Mouse (Mus musculus): Measurements from ENCODE around the gene Poglut1.

Poglut1 gene

DNA sequence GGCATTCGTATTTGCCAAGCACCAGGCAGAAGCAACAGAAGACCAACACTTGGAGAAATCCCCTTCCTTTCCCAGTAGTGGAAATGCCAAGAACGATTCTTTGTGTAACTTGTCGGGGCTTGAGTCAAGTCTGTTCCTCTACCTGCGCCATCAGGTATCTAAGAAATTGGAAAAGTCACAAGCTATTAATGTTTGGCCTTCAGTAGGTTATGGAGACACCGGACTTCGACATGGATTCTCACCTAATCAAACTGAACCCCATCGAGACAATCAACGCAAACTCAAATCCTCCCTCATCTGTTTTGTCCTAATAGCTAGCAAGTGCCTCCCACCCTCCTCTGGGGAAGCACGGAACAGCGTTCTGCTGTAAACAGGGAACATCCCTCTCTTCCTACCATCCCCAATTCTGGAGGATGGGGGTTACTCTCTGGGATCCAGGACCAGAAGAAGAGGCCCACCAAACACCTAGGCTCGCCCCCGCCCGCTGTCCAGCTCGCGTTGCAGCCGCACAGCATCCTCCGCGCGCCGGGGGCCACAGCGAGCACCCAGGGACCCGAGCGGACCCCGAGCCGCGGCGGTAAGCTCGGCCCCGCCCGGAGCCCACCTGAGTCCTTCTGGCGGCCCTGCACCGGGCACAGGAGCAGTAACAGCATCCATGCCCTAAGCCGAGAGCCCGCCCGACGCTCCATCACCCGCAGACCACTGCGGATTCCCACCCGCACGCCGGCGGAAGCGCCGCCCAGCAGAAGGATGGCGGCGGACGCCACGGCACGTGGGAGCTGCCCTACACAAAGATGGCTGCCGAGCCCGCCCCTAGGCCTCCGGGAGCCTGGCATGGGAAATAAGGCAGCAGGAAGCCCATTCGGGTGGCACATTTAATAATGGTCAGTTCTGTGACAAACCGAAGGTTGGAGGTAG, at the start of gene Poglut1:
Gene Poglut1 (minus strand): TSS at position 780 of the 918 bp plus-strand sequence.
- ATAC-seq (ENCODE audit: insufficient number of reproducible peaks, low FRiP score, low TSS enrichment): peak; percentile 90

DNA sequence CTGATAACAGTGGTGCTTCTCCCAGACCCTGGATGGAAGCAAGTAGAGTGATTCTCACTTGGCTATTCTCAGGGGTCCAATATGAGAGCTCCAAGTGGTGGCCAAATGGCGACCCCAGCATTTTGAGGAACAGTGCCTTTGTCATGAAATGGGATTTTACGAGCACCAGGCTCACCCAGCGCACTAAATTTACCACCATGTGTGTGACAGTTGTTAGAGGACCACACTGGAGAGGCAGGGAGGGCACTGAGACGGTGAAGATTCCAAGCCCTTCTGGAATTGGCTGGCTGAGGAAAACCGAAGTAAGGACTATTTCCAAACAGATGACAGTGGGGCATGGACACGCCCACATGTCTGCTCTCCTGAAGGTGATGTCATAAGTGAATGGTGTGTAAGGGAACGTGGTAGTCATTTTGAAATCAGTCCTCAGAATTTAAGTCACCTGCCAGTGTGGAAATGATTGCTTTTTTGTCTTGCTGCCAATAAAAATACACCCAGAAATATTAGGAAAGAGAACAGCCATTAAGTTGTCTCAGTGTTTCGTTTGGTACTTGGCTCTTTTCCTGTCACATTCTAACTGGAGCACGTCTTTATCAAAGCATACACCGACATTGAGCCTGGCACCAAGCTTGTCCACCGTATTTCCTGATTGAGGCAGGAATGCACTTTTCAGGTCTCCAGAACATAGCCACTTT, 49.1 kb upstream of the Poglut1 start:
- ATAC-seq (ENCODE audit: insufficient number of reproducible peaks, low FRiP score, low TSS enrichment): no peak

DNA sequence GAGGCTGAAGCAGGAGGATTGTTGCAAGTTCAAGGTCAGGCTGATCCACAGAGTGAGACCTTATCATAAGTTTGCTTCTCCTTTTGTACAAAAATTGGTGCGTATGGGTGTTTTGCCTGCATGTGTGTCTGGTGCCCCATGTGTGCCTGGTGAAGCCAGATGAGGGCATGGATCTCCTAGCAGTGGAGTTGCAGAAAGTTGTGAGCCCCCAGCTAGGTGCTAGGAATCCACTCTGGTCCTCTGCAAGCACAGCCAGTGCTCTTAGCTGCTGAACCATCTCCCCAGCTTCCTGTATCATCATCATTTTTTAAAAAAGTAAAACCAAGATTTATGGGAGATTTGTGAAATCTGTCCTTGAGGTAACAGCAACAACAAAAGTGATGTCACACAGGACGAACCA, 46.6 kb upstream of the Poglut1 start:
- no peak for ATAC-seq (ENCODE audit: insufficient number of reproducible peaks, low FRiP score, low TSS enrichment)

DNA sequence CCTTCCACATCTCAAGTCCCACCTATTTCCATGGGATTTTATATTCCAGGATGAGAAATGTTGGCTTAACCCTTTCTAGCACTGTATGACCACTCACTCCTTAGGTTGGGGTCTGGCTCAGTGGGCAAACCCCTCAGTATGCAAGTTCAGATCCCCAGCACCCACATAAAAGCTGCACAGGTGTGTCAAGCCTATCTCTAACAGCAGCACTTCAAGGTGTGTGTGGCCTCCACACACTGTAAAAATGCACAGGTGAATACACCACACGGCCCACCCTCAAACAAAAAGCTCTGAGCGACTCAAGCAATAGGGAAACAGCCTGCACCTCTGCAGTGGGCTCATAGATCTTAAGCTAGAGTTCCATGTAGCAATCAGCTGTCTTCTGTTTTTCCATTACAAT, 46.0 kb upstream of the Poglut1 start:
- ATAC-seq (ENCODE audit: insufficient number of reproducible peaks, low FRiP score, low TSS enrichment): no peak

DNA sequence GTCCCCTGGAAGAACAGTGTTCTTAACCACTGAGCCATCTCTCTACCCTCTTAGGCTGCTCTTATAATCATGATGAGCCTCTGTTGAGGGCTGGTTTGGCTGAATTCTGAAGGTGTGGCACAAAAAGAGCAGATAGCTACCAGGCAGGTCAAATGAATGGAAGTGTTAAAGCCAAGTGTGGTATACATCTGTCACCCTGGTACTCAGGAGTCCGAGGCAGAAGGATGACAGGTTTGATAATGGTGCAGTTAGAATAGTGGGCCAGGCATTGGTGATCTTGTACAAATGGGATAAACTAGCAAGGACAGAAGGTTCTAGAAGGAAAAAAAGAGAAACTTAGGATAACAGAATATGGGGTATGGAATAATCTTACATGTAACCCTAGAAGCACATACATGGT, 44.4 kb upstream of the Poglut1 start:
- ATAC-seq (ENCODE audit: insufficient number of reproducible peaks, low FRiP score, low TSS enrichment): no peak

DNA sequence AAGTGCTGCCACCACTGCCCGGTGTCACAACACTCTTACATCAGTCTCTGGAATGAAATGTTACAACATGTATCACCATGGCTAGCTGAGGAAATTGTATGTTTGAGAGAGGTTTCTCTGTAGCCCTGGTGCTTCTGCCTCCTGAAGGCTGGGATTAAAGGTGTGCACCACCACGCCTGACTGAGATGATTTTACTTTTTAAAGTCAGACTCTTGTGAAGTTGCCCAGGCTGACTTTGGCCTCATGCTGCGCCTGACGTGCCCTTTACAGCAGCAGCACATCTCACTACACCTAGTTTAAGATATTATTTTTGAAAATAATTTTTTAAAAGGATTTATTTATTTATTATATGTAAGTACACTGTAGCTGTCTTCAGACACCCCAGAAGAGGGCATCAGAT, 42.9 kb upstream of the Poglut1 start:
- ATAC-seq (ENCODE audit: insufficient number of reproducible peaks, low FRiP score, low TSS enrichment): no peak

DNA sequence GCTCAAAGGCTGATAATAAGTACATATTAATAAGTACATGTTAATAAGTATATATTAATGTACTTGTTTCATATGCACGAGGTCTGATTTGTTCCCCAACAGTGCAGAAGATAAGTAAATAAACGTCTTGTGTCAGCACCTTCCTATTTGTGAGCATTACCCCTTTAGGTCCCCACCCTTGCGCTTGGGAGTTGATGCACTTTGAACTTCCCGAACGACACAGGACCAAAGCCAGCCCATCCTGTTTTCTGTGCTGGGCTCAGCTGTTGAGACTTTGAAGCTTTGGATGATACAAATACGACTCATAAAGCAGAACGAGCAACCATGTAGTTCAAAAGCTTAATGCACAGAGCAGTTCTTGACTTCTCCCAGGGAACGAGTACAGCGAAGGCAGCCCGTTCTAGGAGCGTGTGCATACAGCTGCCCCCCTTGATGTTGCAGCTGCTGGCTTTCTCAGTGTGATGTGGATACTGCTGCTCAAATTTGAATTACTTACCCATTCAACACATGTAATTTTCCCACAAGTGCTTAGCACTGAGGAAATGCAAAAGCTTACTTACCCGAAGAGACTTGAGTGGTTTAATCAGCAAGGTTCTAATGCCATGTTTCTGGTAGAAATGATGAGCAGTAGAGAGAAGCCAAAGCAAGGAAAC, 42.1 kb upstream of the Poglut1 start:
- ATAC-seq (ENCODE audit: insufficient number of reproducible peaks, low FRiP score, low TSS enrichment): no peak

DNA sequence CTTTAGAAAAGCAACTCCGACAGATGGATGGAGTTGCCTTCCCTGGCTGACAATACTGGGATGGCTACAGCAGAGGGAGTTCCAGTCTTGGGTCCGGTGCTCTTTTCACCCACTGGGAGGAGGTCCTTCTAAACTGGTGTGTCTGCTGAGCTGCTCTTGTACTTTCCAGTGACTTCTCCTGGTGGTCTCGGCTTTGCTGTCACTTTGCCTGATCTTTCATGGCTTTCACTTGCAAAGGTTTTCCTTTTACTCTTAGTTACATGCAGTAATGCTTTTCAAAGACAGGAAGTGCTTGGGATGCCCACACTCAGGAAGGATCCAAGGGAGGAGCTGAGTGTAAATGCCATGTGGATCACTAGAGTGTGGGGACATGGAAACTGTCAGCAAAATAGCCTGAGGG, 41.4 kb upstream of the Poglut1 start:
- ATAC-seq (ENCODE audit: insufficient number of reproducible peaks, low FRiP score, low TSS enrichment): no peak

DNA sequence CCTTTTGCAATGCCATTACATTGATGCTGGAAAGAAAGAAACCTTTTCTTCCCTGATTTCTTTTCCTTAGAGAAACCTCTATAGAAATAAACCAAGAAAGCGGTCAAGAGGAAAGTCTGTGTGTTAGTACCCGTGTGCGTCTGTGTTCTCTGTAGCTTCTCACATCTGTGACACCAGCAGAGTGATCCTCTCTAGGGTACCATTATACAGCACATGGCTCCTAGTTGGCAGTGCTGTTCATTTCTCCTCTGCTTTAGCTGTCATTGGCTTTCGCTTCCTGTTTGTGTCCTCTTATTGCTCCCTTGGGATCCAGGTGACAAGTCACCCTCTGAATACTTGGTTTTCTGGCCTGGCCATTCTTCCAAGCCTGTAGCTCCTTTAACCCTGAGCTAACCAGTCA, 37.5 kb upstream of the Poglut1 start:
- no peak for ATAC-seq (ENCODE audit: insufficient number of reproducible peaks, low FRiP score, low TSS enrichment)

DNA sequence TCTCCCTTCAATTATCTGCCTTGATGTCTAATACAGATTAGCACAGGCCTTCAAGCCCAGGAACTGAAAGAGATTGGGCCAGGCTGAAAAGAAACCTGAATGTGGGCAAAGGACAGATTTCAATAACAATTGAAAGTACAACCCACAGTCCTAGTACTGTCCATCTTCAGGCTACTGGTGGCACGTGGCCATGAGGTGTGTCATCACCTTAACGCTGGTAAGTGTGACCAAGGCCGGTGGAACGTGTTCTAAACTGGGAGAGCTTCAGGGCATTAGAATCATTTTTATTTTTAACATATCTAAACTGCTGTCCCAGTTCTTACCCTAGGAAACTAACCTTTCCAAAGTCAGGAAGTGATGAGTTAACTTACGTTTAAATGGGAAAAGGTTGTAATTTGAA, 37.1 kb upstream of the Poglut1 start:
- no peak for ATAC-seq (ENCODE audit: insufficient number of reproducible peaks, low FRiP score, low TSS enrichment)

DNA sequence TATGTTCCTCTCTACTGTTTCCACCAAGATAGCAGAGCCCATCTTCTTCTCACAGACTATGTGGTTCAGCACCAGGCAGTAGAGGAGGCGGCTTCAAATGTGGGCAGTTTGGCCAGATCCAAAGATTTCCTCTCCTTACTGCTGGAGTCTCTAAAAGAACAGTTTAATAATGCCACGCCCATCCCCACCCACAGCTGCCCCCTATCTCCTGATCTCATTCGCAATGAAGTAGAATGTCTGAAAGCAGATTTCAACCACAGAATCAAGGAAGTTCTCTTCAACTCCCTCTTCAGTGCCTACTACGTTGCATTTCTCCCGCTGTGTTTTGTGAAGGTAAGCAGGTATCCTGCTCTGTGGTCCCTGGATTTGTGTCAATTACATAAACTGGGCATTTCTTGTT, 35.1 kb upstream of the Poglut1 start:
- no peak for ATAC-seq (ENCODE audit: insufficient number of reproducible peaks, low FRiP score, low TSS enrichment)

DNA sequence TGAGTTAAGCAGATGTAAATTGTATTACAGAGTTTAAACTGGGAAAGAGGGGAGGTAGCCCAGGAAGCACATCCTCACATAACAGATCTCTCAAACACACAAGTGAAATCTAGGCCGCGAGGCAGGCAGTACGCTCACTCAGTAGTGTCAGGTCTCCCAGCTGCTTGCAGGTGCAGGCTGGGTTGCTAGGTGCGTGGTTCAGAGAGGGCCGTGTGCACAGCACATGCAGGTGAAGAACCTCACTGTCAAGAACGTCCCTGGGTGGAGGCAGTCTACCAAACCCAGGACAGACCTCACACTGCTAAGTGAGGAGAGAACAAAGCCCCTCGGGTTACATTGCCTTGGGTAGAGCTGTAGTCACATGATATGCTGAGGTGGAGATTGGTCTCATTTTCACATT, 34.7 kb upstream of the Poglut1 start:
- no peak for ATAC-seq (ENCODE audit: insufficient number of reproducible peaks, low FRiP score, low TSS enrichment)

DNA sequence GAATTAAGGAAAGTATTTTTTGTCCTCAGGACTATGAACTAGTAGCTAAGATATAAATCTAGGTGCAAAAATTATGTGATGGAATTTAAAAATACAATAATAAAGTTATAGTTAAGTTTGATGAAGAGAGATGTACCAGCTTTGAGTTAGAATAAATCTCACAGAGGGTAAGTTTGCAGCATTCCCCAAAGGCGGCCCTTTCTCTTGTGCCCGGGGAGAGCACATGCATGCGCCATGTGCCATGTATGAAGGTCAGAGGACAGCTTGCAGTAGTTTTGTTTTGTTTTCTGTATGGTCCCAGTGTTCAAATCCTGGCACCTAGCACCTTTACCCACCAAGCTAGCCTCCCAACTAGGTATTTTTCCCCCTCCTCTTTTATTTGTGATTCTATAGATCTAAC, 21.4 kb upstream of the Poglut1 start:
- ATAC-seq (ENCODE audit: insufficient number of reproducible peaks, low FRiP score, low TSS enrichment): no peak

DNA sequence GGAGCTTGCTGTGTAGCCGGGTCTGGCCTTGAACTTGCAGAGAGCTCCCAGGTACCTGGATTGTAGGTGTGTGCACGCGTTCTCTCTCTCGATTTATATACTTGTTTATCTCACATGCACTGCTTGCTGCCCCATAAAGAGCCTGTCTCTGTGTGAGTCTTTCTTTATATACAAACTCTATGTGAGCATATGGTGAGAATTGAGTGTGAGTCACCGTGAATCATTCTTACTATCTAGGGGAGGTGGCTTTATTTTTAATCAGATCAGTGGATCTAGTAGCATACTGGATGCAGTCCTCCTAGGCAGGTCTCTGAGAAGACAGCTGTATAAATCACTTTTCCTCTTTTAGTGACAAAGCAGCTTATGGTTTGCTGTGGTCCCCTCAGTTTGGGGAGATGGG, 18.1 kb upstream of the Poglut1 start:
- no peak for ATAC-seq (ENCODE audit: insufficient number of reproducible peaks, low FRiP score, low TSS enrichment)

DNA sequence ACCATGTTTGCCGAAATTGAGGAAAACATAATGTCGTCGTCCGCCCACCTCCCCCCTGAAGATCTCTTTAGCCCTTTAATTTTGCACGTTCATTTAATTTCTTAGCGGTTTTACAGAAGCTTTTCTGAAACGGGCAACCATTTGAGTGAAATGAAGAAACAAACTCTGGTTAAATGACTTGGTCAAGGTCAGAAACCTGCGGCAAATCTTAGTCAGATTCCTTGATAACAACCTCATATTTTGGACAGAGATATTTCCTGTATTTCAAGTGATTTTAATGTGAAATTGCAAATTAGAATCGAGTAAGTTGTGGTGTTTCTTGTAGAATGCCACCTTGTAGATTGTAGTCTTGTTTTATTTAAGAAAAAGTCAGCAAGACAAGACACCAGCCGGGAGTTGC, 13.5 kb upstream of the Poglut1 start:
- ATAC-seq (ENCODE audit: insufficient number of reproducible peaks, low FRiP score, low TSS enrichment): no peak

DNA sequence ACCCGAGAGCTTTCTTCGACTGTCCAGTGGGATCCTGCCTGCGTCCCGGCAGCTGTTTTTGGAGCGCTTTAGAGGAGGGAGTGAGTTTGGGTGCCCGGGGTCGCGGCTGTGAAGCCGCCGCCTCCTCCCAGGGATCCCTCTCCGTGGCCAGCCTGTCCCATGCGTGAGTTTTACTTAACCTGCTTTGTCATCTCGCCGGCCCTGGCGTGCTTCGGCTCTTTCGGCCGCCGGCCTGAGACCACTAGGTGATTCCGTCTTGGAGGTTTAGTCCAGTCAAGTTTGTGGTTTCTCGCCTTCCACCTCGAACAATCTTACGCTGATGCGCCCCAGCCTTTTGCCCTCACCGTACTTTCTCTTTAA, 12.9 kb upstream of the Poglut1 start:
- ATAC-seq (ENCODE audit: insufficient number of reproducible peaks, low FRiP score, low TSS enrichment): no peak; the same call in 1 of the 2 replicates

DNA sequence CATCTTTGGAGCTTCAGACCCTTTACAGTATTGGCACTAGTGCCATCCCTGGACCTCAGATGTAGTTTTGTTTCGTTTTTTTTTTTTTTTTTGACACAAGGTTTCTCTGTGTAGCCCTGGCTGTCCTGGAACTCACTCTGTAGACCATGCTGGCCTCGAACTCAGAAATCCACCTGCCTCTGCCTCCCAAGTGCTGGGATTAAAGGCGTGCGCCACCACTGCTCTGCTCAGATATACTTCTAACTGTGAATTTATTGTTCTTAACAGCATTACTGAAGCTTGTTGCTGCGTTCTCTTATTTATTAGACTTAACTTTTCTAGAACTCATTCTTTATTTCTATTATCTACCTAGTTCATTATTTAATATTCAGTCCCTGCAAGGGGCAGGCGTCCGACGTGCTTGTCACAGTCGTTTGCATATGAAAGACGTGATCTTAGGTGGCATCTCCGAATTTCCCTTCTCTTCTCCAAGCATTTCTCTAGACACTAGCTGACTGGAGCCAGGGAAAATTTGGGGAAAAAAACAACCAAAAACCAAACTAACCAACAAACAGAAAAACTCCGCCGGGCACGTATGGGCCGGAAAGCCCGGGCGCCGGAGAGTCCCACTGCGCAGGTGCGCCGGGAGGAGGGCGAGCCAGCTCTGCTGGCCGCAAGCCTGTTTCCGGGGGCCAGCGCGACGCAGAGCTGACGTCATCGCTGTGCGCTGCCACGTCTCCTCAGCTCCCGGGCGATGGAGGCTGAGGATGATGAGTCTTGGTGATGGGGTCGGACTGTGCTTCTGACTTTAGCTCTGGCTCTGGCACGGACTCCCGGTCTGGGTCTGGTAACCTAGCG, 12.3 kb upstream of the Poglut1 start:
- ATAC-seq (ENCODE audit: insufficient number of reproducible peaks, low FRiP score, low TSS enrichment): peak; percentile 89

DNA sequence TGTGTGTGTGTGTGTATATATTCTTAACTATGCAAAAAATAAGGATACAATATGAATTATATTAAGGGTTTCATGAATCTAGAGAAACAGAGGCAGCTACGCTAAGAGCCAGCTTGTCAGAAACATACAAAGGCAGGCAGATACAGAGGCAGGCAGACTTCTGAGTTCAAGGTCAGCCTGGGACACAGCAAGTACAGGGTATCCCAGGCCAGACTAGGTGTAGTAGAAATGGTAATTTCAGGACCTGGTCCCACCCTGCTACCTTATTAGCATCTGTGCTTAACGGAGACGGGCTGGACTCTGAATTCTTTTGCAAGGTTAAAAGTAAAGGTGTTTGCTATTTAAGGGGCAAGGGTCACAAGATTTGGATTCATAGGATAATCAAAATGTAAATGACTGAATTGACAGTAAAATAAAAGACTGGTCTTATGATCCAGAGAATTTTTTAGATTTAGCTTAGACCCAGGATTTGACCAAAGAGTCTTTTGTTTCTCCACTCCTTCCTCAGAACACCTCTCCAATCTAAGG, 8.2 kb upstream of the Poglut1 start, which contains the start of gene Tmem39a:
Gene Tmem39a (plus strand): TSS at position 478 of the 528 bp plus-strand sequence.
- no peak for ATAC-seq (ENCODE audit: insufficient number of reproducible peaks, low FRiP score, low TSS enrichment)

DNA sequence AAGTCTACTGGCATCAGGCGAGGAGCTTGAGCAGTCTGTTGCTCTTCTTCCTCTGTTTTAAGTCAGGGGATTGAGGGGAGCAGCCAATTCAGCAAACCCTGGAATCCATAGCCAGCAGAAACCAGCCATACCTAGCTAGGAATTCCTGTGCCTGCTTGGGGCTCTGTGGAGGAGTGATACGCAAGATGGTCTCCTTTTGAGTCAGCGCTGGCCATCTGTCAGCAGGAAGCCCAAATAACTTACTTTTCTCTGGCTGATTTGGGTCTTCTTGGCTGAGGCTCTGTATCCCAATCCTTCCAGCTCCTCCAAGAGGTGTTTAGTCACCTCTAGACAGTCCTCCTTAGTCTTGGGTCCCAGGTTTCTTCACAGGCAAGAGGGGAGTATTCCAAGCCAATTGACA, 5.9 kb upstream of the Poglut1 start:
- ATAC-seq (ENCODE audit: insufficient number of reproducible peaks, low FRiP score, low TSS enrichment): no peak

DNA sequence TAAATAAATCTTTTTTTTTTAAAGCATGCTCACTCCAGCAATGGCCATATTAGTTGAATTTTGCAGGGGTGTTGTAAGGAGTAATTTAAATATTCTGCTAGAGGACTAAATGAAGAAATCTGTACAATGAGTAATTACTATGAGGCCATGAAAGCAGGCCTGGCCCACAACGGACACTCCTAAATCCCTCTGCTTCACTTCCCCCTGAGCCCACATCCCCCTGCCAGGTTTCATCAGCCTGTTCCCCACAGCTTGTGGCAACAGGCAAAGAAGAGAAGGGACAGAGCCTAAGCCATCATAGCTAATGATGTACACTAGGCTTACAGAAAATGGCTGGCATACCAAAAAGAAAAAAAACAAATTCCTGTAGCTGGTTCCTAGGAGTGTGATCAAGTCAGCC, 2.1 kb downstream of the Poglut1 start:
- ATAC-seq (ENCODE audit: insufficient number of reproducible peaks, low FRiP score, low TSS enrichment): no peak

Measured in cerebellum, adult (tissue).